Mouse (Mus musculus) gastrocnemius, adult 18-20 months (tissue): ENCODE data around the gene Lgr6. TPM values are rescaled to one million over a fixed set of nuclear protein-coding genes. Genes with fewer than 3 reads are reported as not detected.
"Not testable (repeated sequence)": the region's sequence is repeated elsewhere in the genome, so short reads cannot be mapped to it uniquely, and the experiment has no call there.

Experiments
- DNase-seq: peaks from one replicate; pipeline ENCODE4 v3.0.0; 2021; ENCODE audit warnings: low spot score
- total RNA-seq, 2 experiments: library from RNA; stranded (reverse); gene quantifications; 2 replicates each; pipeline ENCODE4 v1.2.3; 2021

Lgr6 gene
- total RNA-seq, 2 experiments from 2014 or later: 0.11 to 0.57 TPM

DNA sequence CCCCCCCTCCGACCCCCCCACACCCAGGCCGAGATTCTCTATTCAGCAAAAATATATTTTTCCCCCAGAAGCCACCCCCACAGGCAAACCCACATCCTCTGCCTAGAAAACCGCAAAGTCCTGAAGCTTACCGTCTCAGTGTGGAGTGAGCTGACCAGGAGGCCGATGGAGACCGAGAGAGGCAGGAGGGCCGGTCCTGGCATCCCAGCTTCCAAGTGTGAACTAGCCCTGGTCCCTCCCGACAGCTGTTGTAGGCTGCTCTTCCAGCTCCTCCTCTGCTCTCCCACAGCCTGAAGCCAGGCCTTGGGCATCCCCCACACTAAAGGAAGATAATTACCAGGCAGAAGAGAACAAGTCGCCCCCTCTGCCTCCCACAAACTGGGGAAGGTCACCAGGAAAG, 23.9 kb upstream of the Lgr6 start:
- DNase-seq: no peak

DNA sequence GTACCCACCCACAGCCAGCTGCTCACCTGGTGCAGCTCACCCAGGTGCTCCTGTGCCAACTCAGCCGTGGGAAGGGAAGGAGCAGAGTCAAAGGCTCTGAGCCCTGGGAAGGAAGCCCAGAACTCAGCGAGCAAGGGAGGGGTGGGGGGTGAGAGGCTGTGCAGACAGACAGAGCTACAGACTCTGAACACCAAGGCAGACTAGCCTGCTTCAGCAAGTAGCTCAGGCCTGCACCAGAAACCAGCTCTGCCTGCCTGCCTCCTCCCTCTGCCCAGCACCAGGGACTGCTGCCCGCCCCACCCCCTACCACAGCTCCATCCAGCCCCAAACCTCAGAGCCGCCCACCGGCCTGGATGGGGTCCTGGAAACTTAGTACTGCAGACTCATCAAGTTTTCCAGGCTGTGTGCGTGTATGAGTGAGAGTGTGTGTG, 22.9 kb upstream of the Lgr6 start:
- no peak for DNase-seq

DNA sequence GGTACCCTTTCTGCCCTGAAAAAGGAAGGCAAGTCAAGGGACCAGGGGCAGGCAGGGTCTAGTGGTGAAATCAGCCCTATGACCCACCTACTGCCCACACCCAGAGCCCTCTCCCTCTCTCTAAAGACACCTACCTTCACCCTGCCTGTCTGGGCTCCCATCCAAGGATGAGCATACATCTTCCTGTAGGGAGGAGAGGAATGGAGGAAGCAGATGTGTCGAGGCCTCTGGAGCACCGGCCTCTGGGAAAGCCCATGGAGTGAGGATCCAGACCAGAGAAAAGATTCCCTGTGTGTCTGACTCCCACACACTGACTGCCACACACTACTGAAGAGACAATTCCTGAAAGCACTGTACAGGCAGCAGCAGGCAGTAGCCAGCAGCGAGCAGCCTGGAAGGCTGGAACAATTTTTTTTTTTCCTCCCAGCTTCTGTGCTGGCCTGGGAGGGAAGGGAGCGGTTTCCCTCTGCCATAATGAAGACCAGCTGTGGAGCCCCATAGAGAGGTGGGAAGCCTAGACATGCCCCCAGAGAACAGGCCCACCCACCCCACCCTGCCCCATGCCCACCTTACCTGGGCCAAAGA, 21.5 kb upstream of the Lgr6 start:
- DNase-seq: no peak

DNA sequence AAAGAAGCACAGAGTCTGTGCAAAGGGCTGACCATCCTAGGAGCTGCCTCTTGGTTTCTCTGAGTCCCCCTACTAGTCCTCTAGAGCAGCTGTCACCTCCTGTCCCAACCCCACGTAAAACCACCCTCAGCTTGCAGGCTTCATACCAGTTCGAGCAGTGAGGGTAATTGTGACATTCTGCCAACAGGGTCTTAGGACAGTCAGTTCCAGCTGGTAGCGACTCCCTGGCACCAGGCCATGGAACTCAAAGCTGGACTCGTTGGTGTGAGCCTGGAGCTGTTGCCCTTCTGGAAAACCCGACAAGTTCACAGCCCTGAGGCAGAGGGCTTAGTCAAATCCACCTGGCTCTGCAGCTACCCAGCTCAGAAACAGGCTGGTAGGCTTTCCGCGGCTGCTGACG, 20.9 kb upstream of the Lgr6 start:
- no peak for DNase-seq

DNA sequence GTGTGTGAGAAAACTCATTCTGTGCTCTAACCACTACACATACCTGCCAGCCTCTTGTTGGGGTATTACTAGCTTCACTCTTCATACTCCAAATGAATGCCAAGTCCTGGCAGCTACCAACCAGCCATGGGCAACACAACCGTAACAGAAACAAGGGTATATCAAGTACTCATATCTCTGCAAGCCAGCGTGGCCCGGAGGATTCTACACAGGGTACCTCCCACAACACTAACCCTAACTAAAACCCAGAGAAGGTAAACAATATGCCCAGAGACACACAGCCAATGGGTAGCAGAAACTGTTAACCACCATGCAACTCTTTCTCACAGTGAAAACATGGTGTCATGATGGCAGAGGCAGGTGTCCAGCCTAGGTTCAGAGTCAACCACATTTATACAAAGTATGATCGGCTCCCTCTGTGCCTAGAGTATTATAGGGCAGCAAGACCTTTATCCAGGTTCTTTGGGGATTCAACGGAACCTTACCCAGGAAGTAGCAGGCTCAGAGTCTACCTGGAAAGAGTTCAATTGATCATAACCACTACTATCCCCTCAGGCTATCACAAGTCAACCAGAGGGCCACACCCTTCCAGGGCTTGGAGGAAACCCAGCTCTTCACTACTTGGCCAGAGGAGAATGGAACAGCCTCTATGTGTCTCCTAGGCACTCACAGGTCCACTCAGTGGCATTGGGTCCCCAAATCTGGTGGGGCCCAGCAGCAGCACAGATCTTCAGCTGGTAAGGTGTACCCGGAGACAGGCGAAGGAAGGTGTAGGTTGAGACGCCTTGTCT, 19.7 kb upstream of the Lgr6 start:
- no peak for DNase-seq

- DNase-seq: peak; percentile 36
These were observed 7.6 kb upstream of the Lgr6 start for GRCm38 (mm10) chr1:135112661-135113060.

DNA sequence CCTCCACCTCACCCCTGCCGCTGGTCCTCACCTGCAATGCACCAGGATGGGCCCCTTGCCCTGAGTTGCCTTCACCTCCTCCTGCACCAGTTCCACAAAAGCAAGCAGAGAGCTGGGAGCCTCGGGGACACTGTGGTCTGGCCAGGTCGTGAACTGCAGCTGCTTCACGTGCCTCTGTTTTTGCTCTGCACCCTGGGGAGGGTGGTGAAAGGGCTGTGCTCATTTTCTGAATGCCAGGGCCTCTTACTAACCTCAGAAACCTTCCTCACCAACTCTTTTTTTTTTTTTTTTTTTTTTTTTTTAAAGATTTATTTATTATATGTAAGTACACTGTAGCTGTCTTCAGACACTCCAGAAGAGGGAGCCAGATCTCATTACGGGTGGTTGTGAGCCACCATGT, 6.2 kb upstream of the Lgr6 start:
- DNase-seq: not testable (repeated sequence)

DNA sequence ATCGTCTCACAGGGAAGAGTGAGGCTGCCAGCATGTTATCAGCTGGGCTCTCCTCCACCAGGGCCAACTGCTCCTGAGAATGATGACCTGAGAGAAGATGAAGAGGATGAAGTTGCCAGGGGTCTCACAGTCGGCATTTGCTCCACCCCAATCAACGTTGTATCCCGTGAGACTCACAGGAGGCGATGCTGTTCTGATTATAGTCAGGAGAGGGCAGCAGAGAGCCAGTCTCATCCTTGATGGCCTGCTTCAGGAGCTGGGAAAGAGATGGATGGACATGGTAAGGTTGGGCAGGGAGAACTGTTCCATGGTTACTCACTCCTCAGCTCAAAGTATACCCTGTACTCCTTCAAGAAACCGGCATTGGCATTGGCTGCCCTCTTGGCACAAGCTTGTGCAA, 5.0 kb upstream of the Lgr6 start:
- DNase-seq: peak; percentile 72

GRCm38 (mm10) chr1:135108611-135109010, 3.5 kb upstream of the Lgr6 start:
- DNase-seq: peak; percentile 55

DNA sequence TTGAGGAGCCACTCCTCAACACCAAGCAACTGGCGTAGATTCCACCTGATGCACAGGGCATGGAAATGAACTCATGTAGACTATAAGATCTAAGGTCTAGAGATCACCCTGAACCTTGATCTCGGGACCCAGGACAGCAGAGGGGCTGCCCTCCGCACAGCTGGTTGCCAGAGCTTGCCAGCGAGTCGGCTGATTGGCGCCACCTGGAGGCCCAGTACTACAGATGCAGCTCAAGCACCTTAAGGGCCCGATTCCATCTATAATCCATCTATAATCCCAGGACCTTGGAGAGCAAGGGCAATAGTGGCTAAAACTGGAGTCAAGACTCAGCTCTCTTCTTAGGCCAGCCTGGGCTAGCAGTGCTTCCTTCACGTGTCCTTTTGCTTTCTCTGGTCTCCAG, 875 bp upstream of the Lgr6 start:
- DNase-seq: peak; percentile 70

DNA sequence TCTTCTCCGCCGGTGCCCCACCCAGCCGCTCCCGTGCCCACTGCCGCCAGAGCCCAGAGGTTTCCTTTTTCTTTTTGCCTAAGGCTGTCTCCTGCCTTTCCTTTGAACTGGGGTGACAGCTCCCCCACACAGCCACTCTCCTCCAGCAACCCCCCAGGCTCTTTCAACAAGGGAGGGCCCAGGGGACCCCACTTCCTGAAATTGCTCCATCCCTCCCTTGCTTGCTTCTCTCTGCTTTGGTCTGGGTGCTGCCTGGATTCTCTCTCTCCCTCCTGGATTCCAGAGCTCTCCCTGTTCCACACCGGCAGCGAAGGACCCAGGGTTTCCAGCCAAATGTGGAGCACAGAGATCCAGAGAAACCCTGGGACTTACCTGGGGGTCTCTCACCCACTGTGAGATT, 4.7 kb downstream of the Lgr6 start:
- no peak for DNase-seq

DNA sequence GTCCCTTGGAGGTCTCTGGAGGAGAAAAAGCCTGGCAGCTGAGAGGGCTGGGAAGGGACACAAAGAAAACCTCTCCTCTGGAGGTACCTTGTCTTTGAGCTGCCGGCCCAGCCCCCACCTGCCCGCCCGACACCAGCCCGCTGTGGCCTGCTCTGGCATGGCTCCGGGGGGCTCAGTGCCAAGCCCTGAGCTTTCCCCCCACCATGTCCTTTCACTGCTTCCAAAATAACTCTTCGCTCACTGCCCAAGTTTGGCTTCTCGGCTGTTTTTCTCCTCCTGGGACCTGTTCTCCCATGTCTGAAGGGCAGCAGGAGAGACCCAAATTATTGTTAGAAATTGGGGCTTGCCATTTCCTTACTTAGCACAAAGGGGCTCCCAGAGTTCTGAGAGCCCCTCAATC, 6.6 kb downstream of the Lgr6 start:
- peak; percentile 80 for DNase-seq

GRCm38 (mm10) chr1:135097441-135097840, 7.6 kb downstream of the Lgr6 start:
- no peak for DNase-seq

GRCm38 (mm10) chr1:135096312-135096711, 8.8 kb downstream of the Lgr6 start:
- no peak for DNase-seq

- DNase-seq: no peak
These were observed 9.9 kb downstream of the Lgr6 start for GRCm38 (mm10) chr1:135095189-135095588.

GRCm38 (mm10) chr1:135094723-135095122, 10.4 kb downstream of the Lgr6 start:
- no peak for DNase-seq

DNA sequence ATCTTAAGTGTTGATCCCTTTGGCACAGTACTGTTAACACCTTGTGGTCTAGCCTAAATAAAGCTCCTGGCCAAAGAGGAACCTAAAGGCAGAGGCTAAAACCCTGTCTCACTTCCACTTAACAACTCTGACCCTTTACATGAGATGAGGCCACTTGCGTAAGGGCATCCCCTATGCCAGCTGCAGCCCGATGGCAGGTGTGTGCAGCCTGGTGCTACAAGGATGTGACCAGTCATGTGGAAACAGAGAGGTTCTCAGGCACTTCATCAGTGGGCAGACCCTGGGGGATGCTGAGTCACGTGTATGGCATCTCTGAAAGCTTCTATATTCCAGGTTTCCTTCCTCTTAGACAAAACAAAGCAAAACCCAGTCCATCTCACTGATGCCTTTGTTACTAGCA, 14.2 kb downstream of the Lgr6 start:
- no peak for DNase-seq

- peak; percentile 33 for DNase-seq
These were observed 15.4 kb downstream of the Lgr6 start for GRCm38 (mm10) chr1:135089626-135090025.

GRCm38 (mm10) chr1:135087414-135087813, 17.7 kb downstream of the Lgr6 start:
- no peak for DNase-seq

- no peak for DNase-seq
These were observed 19.1 kb downstream of the Lgr6 start for GRCm38 (mm10) chr1:135086015-135086414.

DNA sequence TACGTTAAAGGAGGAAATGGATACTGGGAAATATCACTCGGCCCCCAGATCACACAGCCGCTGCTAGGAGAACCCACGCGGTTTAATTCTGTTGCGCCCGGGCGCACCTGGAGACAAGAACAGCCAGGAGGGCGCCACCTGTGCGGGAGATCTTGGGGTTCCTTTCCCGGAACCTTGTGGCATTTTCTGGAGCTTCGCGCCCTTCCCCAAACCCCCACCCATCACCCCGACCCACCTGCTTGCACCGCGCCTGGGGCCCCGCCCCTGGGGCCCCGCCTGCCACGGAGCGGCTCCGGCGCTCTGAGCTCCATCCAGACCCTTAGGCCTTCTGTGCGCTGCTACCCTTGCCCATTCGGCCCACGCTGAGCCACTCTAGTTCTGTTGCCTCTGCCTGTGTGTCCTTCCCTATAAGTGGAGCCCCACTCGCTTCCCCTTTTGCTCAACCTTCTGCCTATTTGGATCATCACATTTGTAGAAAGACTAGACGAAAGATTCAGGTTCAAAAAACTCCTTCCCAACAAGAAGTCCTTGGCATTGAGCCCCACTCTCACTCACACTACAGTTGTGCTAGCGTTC, 19.7 kb downstream of the Lgr6 start:
- DNase-seq: no peak

DNA sequence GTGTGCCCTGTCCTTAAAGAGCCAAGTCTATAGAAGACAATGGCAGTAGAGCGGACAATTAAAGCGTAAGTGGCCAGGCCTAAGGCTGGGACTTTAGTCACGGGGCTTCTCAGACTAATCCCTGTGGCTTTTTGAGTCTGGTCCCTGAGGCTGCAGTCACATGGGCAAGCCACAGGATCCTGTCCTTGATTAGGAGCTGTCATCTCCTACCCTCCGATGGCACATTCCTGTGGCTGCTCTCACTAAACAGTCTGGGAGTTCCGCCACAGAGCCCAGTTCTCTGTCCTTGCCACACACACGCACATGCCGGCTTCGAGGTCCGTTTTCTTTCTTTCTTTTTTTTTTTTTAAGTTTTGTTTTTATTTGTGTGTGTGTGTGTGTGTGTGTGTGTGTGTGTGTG, 21.6 kb downstream of the Lgr6 start:
- no peak for DNase-seq

GRCm38 (mm10) chr1:135082267-135082666, 22.8 kb downstream of the Lgr6 start:
- no peak for DNase-seq
